Mouse (Mus musculus) intestine, embryonic 14.5 days (tissue): ENCODE measurements at regions not wholly inside any gene's neighbourhood (a gene's known extent, or its start where the extent isn't known, plus 50 kb on each side); places are given as distances from the start of the nearest gene placed in this dataset.

ENCODE experiments used
- ATAC-seq: fragments of 200-750 bp; cut with Nextera tagmentation; replicated peaks from 2 replicates; pipeline ENCODE4 v1.8.0; 2017; ENCODE audit warnings: low read depth, moderate number of reproducible peaks, moderate TSS enrichment, moderate library complexity; ENCODE audit not compliant: low FRiP score, low TSS enrichment
- DNase-seq: peaks from one replicate; pipeline ENCODE4 v3.0.0-alpha.2; 2018; ENCODE audit warnings: low spot score
- H3K27ac ChIP-seq: fragments of 300-500 bp; sonication (generic); 2 replicates; pipeline ENCODE4 v1.5.1; 2014; ENCODE audit warnings: low read depth, mild to moderate bottlenecking, control low read depth
- H3K27me3 ChIP-seq: fragments of 300-500 bp; sonication (generic); replicated peaks from 2 replicates; pipeline ENCODE4 v1.6.1; 2014; ENCODE audit warnings: low read length, control low read depth; ENCODE audit not compliant: control insufficient read depth, insufficient read depth
- H3K36me3 ChIP-seq: fragments of 300-500 bp; sonication (generic); 2 replicates; pipeline ENCODE4 v1.6.1; 2014; ENCODE audit warnings: low read length, control low read depth; ENCODE audit not compliant: control insufficient read depth, insufficient read depth
- H3K4me1 ChIP-seq: fragments of 300-500 bp; sonication (generic); replicated peaks from 2 replicates; pipeline ENCODE4 v1.6.1; 2014; ENCODE audit warnings: low read length, control low read depth, mixed read lengths; ENCODE audit not compliant: control insufficient read depth, insufficient read depth
- H3K4me2 ChIP-seq: fragments of 300-500 bp; sonication (generic); 2 replicates; pipeline ENCODE4 v1.6.1; 2014; ENCODE audit warnings: low read length
- H3K4me3 ChIP-seq: fragments of 300-500 bp; sonication (generic); 2 replicates; pipeline ENCODE4 v1.5.1; 2014; ENCODE audit warnings: low read depth, low read length, control low read depth, mixed read lengths
- H3K9ac ChIP-seq: fragments of 300-500 bp; sonication (generic); 2 replicates; pipeline ENCODE4 v1.6.1; 2014; ENCODE audit warnings: mild to moderate bottlenecking, low read length
- H3K9me3 ChIP-seq: fragments of 300-500 bp; sonication (generic); 2 replicates; pipeline ENCODE4 v1.6.1; 2016; ENCODE audit warnings: low read length, control low read depth; ENCODE audit not compliant: control insufficient read depth
- WGBS: fragments of 180-500 bp; shearing (Covaris S2); extraction: QIAGEN DNeasy Blood & Tissue Kit; methylation state at CpG from one replicate; pipeline ENCODE4 v1.1.7; 2014; 5-methylcytosine and 5-hydroxymethylcytosine counted together

DNA sequence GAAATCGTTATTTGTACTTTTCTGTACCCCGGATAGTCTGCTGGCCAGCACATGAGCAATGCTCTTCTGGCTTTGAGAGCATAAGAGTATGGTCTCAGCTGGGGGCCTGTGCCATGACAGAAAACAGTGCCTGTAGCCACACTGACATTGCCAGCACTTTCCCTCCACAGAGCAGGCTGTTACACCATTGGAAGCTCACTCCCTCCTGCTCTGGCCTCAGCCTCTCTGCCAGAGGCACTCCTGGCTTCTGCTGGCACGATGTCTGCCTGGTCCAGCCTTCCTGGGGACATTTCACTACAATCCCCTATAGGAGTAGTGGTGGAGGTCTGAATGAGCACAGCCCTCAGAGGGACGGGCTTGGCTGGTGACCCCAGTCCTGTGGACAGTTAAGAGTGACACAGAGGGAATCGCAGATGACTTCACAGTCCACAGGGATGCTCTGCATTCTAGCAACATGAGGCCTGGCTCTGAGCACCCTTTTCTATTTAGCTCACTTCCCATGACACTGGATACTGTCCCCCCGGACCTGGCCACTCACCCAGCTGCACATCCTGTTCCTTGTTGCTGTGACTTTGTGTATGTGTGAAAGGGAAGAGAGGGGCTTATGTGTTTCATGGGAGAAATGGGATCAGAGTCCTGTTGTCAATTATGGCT is 100.9 kb downstream of the Gas1 start:
- 50% methylated on average over 6 of the region's 6 CpGs for WGBS
- no peak overlapping the region for H3K4me3 ChIP-seq
- no peak for ATAC-seq

DNA sequence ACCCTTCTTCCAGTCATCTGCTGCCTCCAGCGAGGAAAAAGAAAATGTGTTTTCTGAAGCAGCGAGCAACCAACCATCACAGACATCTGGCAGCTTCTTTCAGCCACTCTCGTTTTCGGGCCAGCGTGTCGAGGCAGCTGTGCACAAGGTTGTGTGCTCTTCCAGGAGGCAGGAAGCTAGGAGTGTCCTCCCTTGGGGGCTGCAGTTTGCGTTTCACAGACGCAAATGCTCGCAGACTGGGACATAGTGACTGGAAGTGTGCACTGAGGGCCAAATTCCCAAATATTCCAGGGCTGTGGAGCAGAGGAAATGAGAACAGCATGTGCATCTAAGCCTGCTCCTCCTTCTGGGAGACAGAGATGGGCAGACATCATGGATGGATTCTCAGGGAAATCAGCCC is 105.6 kb downstream of the Gas1 start:
- Histone ChIP-seq H3K9ac (no peak overlapping the region), H3K36me3 (no peaks in the 10 kb centered on the region), H3K27ac (no peak overlapping the region), H3K9me3 (no peaks in the 10 kb centered on the region), H3K4me1 (peaks cover 13% of the 10 kb centered on the region), H3K4me3 (no peak overlapping the region), H3K4me2 (no peak overlapping the region), H3K27me3 (no peaks in the 10 kb centered on the region)
- 54% methylated on average over 9 of the region's 9 CpGs for WGBS
- no peak for ATAC-seq
- no peak for DNase-seq

More for the DNA sequence above, 100.9 kb downstream of the Gas1 start:
- H3K9me3 ChIP-seq: no peaks in the 10 kb centered on the region
- no peaks in the 10 kb centered on the region for H3K36me3 ChIP-seq
- H3K4me2 ChIP-seq: no peak overlapping the region
- peaks cover 3% of the 10 kb centered on the region; the same call in 1 of the 2 replicates for H3K4me1 ChIP-seq
- H3K9ac ChIP-seq: no peak overlapping the region
- no peak overlapping the region for H3K27ac ChIP-seq
- no peaks in the 10 kb centered on the region for H3K27me3 ChIP-seq
- no peak for DNase-seq

- peak overlapping the region; percentile 29; the same call in 1 of the 2 replicates for H3K27ac ChIP-seq
Observed at GRCm38 (mm10) chr13:60069196-60069595, 108.0 kb downstream of the Gas1 start.

GRCm38 (mm10) chr13:60067325-60067724 is 109.8 kb downstream of the Gas1 start:
- H3K9me3 ChIP-seq: no peaks in the 10 kb centered on the region
- ATAC-seq: peak; percentile 80
- H3K9ac ChIP-seq: no peak overlapping the region
- H3K27ac ChIP-seq: no peak overlapping the region
- no peaks in the 10 kb centered on the region for H3K36me3 ChIP-seq
- H3K4me1 ChIP-seq: peaks cover 13% of the 10 kb centered on the region
- WGBS: 83% methylated on average over 9 of the region's 9 CpGs
- H3K27me3 ChIP-seq: no peaks in the 10 kb centered on the region
- no peak for DNase-seq
- H3K4me3 ChIP-seq: no peak overlapping the region
- H3K4me2 ChIP-seq: no peak overlapping the region

More at GRCm38 (mm10) chr13:60069196-60069595, 108.0 kb downstream of the Gas1 start:
- ATAC-seq (no peak), DNase-seq (no peak)
- 35% methylated on average over 9 of the region's 9 CpGs for WGBS
- Histone ChIP-seq H3K36me3 (no peaks in the 10 kb centered on the region), H3K4me3 (no peak overlapping the region), H3K9me3 (no peaks in the 10 kb centered on the region), H3K4me2 (no peak overlapping the region), H3K4me1 (peaks cover 13% of the 10 kb centered on the region), H3K27me3 (no peaks in the 10 kb centered on the region), H3K9ac (no peak overlapping the region)

DNA sequence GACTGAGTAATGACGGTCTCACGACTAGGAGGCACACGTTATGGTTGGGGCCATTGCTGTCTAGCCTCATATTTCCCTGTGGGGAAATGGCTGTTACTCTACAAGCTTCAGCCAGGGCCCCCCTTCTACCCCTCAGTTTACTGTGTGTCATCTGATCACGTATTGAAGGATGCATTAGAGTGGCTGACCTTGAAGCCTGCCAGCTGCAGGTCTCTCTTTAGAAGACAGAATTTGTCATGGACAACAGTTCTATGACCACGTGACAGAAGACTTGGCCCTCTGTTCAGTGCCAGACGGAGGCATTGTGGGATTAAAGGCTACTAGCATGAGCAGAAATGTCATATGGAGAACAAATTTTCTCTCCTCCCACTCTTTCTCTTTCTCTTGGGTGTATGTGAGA is 115.6 kb downstream of the Gas1 start:
- H3K4me3 ChIP-seq: no peak overlapping the region
- H3K4me2 ChIP-seq: no peak overlapping the region
- no peaks in the 10 kb centered on the region for H3K9me3 ChIP-seq
- no peak overlapping the region for H3K9ac ChIP-seq
- no peaks in the 10 kb centered on the region for H3K36me3 ChIP-seq
- H3K4me1 ChIP-seq: peaks cover 9% of the 10 kb centered on the region; the same call in 1 of the 2 replicates
- H3K27ac ChIP-seq: no peak overlapping the region
- 0 out of 2 replicates have a peak, but pooled peaks cover 3% of the 10 kb centered on the region for H3K27me3 ChIP-seq
- ATAC-seq (no peak), DNase-seq (no peak)
- WGBS: 76% methylated on average over 6 of the region's 6 CpGs

- WGBS: 30% methylated on average over 13 of the region's 13 CpGs
- Histone ChIP-seq H3K27ac (no peak overlapping the region), H3K27me3 (0 out of 2 replicates have a peak, but pooled peaks cover 3% of the 10 kb centered on the region), H3K9ac (no peak overlapping the region), H3K9me3 (no peaks in the 10 kb centered on the region), H3K4me1 (peaks cover 9% of the 10 kb centered on the region; the same call in 1 of the 2 replicates), H3K4me2 (no peak overlapping the region; the same call in 1 of the 2 replicates), H3K36me3 (no peaks in the 10 kb centered on the region), H3K4me3 (no peak overlapping the region)
- ATAC-seq (no peak), DNase-seq (no peak)
Observed at GRCm38 (mm10) chr13:60057761-60058274, 119.3 kb downstream of the Gas1 start.

DNA sequence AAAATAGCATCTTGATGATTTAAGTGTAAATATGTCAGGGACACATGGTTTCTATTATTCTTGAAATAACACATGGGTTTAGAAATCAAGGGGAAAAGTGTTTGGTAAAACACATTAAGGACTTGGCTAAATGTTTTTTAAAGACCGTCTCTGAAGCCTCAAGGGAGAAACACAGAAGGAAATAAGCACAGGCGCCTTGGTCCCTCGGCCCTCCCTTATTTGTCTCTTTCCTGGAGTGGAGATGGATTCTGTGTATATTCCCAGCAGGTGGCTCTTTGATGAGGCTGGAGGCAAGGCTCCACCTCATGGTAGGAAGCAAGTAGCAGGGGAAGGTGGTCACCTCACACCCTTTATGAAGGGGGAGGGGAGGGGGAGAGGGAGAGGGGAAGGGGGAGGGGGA is 122.6 kb downstream of the Gas1 start:
- Histone ChIP-seq H3K4me3 (no peak overlapping the region), H3K27me3 (0 out of 2 replicates have a peak, but pooled peaks cover 3% of the 10 kb centered on the region), H3K9ac (no peak overlapping the region), H3K9me3 (no peaks in the 10 kb centered on the region), H3K27ac (no peak overlapping the region), H3K4me1 (peaks cover 9% of the 10 kb centered on the region; the same call in 1 of the 2 replicates), H3K36me3 (no peaks in the 10 kb centered on the region), H3K4me2 (no peak overlapping the region)
- ATAC-seq: no peak
- WGBS: 34% methylated on average over 3 of the region's 3 CpGs
- no peak for DNase-seq

GRCm38 (mm10) chr13:60054081-60054480 is 123.1 kb downstream of the Gas1 start:
- DNase-seq (no peak), ATAC-seq (no peak)
- Histone ChIP-seq H3K27ac (no peak overlapping the region), H3K36me3 (no peaks in the 10 kb centered on the region), H3K4me2 (no peak overlapping the region), H3K9ac (no peak overlapping the region), H3K4me1 (peaks cover 9% of the 10 kb centered on the region; the same call in 1 of the 2 replicates), H3K27me3 (0 out of 2 replicates have a peak, but pooled peaks cover 3% of the 10 kb centered on the region), H3K4me3 (no peak overlapping the region), H3K9me3 (no peaks in the 10 kb centered on the region)
- 69% methylated on average over 9 of the region's 9 CpGs for WGBS

GRCm38 (mm10) chr13:60051866-60052265 is 125.3 kb downstream of the Gas1 start:
- Histone ChIP-seq H3K4me2 (no peak overlapping the region), H3K4me1 (peaks cover 15% of the 10 kb centered on the region; the same call in 1 of the 2 replicates), H3K36me3 (no peaks in the 10 kb centered on the region), H3K4me3 (no peak overlapping the region), H3K27me3 (no peaks in the 10 kb centered on the region), H3K27ac (no peak overlapping the region), H3K9me3 (no peaks in the 10 kb centered on the region), H3K9ac (no peak overlapping the region)
- 52% methylated on average over 1 of the region's 1 CpGs for WGBS
- ATAC-seq (no peak), DNase-seq (no peak)
